Mouse (Mus musculus) kidney, adult 9 months (tissue): Measurements from ENCODE around the gene Nlgn2.

Experiments used
- DNase-seq: peaks from one replicate; pipeline ENCODE4 v3.0.0; 2022

Nlgn2 gene

GRCm38 (mm10) chr11:69858113-69858998 lies 20.8 kb upstream of the Nlgn2 start, which contains the start of gene Tnk1:
Tnk1 (minus strand) TSS chr11:69858730.
- DNase-seq = peak; percentile 74

DNA sequence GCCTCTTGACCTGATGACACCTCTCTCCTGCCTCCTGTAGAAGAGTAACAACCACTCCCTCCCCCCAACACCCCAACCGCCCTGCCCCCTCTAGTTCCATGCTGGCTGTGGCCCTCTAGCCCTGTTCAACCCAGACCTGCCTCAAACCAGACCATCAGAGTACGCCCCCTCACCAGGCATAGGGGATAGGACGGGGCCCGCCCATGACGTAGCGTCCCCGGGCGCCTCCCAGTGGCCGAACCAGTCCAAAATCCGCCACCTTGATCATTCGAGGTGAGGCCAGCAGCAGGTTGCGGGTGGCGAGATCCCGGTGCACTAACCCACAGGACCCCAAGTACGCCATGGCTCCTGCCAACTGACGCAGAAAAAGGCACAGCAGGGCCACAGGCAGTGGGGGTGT lies 17.8 kb upstream of the Nlgn2 start:
- peak; percentile 41 for DNase-seq

- no peak for DNase-seq
These were observed 17.1 kb upstream of the Nlgn2 start for GRCm38 (mm10) chr11:69854680-69855079.

- DNase-seq = peak; percentile 50
These were observed 16.4 kb upstream of the Nlgn2 start for GRCm38 (mm10) chr11:69853994-69854393.

GRCm38 (mm10) chr11:69850754-69851153 lies 13.2 kb upstream of the Nlgn2 start:
- DNase-seq = no peak

DNA sequence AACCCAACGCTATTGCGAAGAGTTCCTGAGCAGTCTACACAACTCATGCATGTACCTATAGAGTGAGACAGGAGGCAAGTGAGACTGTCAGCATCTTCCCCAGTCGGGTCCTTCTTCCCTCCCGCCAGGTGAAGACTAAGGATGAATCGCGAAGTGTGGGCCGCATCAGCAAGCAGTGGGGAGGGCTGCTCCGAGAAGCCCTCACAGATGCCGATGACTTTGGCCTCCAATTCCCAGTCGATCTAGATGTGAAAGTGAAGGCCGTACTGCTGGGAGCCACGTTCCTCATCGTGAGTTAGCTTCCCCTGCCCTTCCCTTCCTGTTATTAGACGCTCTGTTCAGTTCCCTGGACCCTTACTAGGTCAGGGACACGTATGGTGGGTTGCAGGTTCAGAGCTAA lies 12.3 kb upstream of the Nlgn2 start:
- DNase-seq = no peak

DNA sequence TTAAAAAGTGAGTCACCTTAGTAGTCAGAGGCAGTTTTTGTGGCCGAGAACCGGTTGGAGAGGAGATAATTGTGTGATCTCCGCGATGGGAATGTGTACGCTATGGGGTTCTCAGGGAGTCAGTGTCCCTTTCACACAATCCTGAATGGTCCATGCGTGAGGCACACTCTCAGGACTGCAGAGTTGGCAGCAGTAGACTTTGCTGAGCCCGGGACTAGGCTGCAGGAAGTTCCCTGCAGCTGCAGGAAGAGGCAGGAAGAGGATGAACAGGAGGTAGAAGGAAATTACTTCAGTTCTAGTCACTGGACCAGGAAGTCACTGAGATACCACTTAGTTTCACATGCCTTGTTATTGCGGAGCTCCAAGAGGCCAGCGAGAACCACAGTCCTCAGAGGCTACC lies 11.5 kb upstream of the Nlgn2 start:
- no peak for DNase-seq

DNA sequence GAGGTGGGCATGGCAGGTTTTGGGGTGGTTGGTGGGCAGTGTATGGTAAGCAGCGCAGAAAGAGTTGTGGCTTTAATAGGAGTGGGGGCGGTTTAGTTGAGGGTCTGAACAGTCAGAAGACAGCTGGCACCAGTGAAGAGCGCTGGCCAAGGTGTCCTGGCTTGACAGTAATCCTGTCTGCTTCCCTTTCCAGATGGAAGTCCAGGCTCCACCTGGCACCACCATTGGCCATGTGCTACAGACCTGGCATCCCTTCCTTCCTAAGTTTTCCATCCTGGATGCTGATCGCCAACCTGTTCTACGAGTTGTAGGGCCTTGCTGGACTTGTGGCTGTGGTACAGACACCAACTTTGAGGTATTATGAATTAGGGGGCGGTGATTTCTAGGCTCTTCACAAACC lies 10.4 kb upstream of the Nlgn2 start:
- DNase-seq = no peak

GRCm38 (mm10) chr11:69846738-69847688 lies 9.4 kb upstream of the Nlgn2 start:
- DNase-seq = no peak

GRCm38 (mm10) chr11:69846198-69846680 lies 8.7 kb upstream of the Nlgn2 start, which contains the start of gene Plscr3:
Plscr3 (plus strand) TSS chr11:69846376.
- DNase-seq = peak; percentile 96

DNA sequence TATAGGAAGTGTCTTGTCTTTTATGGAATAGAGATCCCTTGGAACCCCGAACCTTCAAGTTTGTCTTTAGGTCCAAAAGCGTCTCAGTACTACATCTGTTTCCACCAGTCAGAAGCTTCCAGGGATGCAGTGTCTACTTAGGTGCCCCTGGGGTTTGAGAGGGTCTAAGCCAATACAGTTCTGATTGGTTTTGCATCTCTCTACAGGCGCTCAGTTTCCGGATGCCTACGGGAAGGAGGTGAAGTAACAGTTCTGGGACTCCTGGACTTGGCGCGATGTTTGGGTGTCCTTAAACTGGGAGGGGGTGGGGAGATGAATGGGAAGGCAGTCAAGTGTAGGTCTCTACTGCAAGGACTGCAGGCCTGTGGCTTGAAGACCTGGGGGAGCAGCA lies 1.1 kb upstream of the Nlgn2 start:
- no peak for DNase-seq

DNA sequence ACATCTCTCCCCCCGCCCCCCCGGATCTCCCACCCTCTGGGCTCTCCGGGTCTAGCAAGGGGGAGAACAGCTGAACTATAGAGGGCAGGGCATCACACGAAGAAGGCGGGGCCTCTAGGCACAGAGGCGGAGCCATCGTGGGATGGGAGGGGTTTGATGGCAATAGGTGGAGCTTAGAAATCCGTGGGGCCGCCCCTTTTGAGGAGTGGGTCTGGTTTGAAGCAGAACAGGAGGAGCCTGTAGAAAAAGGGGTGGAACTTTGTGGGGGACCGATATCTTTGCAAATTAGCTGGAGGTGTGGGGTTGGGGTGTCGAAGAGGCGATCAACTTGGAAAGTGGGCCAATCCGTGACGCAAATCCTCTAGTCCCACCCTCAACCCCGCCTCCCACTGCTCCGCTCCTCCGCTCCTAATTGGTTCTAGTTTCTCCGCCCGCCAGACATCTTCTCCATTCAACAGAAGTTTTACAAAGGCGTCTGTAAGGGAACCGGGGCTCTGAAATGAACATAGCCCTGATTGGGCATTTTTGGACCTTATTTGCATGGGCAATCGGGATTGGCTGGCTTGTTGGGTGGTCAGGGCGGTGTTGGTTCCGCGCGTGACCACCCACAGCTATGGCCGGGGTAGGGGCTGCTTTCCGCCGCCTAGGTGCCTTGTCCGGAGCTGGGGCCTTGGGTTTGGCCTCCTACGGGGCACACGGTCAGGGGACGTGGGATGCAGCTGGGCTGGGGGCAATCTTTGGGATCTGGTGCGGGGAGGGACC lies 549 bp upstream of the Nlgn2 start, which contains the start of gene Tmem256:
Tmem256 (plus strand) TSS at position 563 of the 762 bp plus-strand sequence.
- peak; percentile 99 for DNase-seq

- DNase-seq = peak; percentile 30
These were observed 644 bp downstream of the Nlgn2 start for GRCm38 (mm10) chr11:69836703-69837576.

GRCm38 (mm10) chr11:69835966-69836335 lies 1.6 kb downstream of the Nlgn2 start:
- DNase-seq = no peak

DNA sequence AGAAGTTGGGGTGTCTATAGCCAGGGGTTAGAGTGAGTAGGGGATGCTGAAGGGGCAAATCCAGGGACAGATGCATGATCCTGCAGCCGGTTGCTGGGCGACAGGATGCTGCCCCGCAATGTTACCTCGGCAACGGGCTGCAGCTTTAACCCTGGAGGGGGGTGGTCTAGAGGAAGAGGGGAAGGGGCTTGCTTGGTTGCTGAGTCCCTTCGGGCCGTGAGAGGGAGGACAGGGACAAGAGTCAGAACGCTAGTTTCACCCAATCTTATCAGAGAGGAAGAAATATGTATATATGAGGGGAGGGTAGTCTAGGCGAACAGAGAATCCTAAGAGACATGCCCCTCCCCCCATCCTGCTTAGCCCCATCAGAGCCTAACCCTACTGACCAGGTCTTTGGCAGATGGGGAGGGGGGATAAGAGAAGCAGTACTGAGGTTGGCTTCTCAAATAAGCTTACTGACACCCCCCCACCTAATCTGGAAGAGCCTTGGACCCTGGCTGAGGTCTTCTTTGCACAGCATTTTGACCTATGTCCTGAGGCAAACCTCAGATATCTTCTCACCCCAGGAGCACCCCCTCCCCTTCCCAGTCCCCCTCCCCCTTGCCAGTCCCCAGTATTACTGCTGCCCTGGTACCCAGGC lies 2.1 kb downstream of the Nlgn2 start:
- DNase-seq = no peak

GRCm38 (mm10) chr11:69834001-69834549 lies 3.5 kb downstream of the Nlgn2 start:
- DNase-seq = peak; percentile 32

DNA sequence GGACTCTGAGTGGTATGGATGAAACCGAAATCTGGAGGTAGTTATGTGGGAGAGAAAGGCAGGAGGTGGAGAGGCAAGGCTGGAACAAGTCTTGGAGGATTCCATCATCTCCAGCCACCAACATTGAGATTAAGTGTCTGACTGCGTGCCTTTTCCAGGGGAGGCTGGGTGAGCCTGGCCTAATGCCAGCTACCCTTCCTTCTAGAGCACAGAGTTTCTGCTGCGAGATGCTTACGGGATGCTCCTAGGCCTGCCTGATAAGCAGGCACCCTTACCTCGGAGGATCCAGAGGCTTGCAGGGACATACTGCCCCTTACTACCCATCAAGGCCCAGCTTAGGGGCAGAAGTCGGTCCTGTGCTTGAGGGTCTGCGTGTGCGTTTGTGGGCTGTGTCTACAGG lies 4.0 kb downstream of the Nlgn2 start:
- no peak for DNase-seq

GRCm38 (mm10) chr11:69828832-69829231 lies 8.8 kb downstream of the Nlgn2 start:
- DNase-seq = no peak

- no peak for DNase-seq
These were observed 14.1 kb downstream of the Nlgn2 start for GRCm38 (mm10) chr11:69823456-69823855.

- DNase-seq = no peak
These were observed 15.5 kb downstream of the Nlgn2 start, which contains the start of gene Spem1 for GRCm38 (mm10) chr11:69822080-69822479. Spem1 (minus strand) TSS chr11:69822180.

- DNase-seq = no peak
These were observed 18.7 kb downstream of the Nlgn2 start for GRCm38 (mm10) chr11:69818871-69819270.
